Mouse (Mus musculus) cerebellum, adult 2 months (tissue): Measurements from ENCODE around the gene BC030870. TPM values are rescaled to one million over a fixed set of nuclear protein-coding genes. Genes with fewer than 3 reads are reported as not detected.

Experiments used
- DNase-seq, 2 experiments: peaks; one replicate each; pipeline ENCODE4 v3.0.0; 2021
- H3K27ac ChIP-seq: fragments of 200-500 bp; 2 replicates; pipeline ENCODE4 v1.5.1; 2012; ENCODE audit warnings: low read length, control low read depth, inconsistent platforms; ENCODE audit not compliant: insufficient read depth
- H3K27me3 ChIP-seq: fragments of 200-500 bp; 2 replicates; pipeline ENCODE4 v1.6.1; 2012; ENCODE audit warnings: inconsistent platforms, mild to moderate bottlenecking, low read length, moderate library complexity; ENCODE audit not compliant: control insufficient read depth, insufficient read depth
- H3K4me1 ChIP-seq: fragments of 200-500 bp; 2 replicates; pipeline ENCODE4 v1.6.1; 2011; ENCODE audit warnings: low read length; ENCODE audit not compliant: control insufficient read depth, insufficient read depth
- H3K4me3 ChIP-seq: fragments of 200-500 bp; replicated peaks from 2 replicates; pipeline ENCODE3; 2011; ENCODE audit warnings: mild to moderate bottlenecking, low read depth, low read length, control low read depth; ENCODE audit not compliant: insufficient read depth
- CTCF ChIP-seq: fragments of 200-500 bp; IDR thresholded peaks from 2 replicates; pipeline ENCODE4 v1.5.1; 2011; ENCODE audit warnings: low read depth, mild to moderate bottlenecking, control low read depth, low read length, moderate library complexity, borderline replicate concordance; ENCODE audit not compliant: insufficient read depth
- POLR2A ChIP-seq: fragments of 200-500 bp; IDR thresholded peaks from 2 replicates; pipeline ENCODE4 v1.6.1; 2011; ENCODE audit warnings: low read length, control low read depth, borderline replicate concordance; ENCODE audit not compliant: insufficient read depth
- WGBS: fragments of 180-500 bp; shearing (Covaris S2); methylation state at CpG from one replicate; pipeline ENCODE4 v1.1.7; 2018; 5-methylcytosine and 5-hydroxymethylcytosine counted together
- polyA plus RNA-seq: library from polyadenylated mRNA; depleted of rRNA; stranded (reverse); fragments of >200 nt; gene quantifications from 2 replicates; pipeline ENCODE4 v1.2.3, GENCODE M21; 2012

The BC030870 gene
- polyA plus RNA-seq, 1 experiment = not detected

GRCm38 (mm10) chr8:65126014-65126413 is 3.3 kb downstream of the BC030870 start:
- DNase-seq = no peak
- Histone ChIP-seq H3K27ac (no peak overlapping the region), H3K4me3 (no peak overlapping the region), H3K4me1 (no peaks in the 10 kb centered on the region), H3K27me3 (no peaks in the 10 kb centered on the region)
- TF ChIP-seq CTCF (no peak), POLR2A (no peak)
- WGBS = 79% methylated on average over 1 of the region's 1 CpGs

DNA sequence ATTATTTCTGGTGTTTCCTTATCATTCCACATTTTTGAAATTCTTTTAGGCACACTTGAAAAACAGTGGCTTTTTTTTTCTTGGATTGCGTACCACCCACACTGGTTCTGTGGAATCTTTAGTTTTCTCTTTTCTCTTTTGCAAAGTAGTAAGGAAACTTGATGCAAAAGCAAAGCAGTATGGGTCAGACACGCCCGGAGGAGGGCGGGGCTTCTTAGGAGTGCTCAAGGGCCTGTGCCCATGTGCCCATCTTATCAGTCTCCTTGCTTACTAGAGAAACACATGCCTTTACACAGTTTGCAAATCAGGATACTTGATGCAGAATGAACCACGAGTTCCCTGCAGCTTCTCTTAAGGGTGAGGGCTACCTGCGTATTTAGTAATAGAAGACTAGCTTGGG is 17.3 kb downstream of the BC030870 start:
- no peak for DNase-seq
- WGBS = 82% methylated on average over 6 of the region's 6 CpGs
- Histone ChIP-seq H3K27ac (no peak overlapping the region), H3K4me1 (no peaks in the 10 kb centered on the region), H3K27me3 (no peaks in the 10 kb centered on the region), H3K4me3 (no peak overlapping the region)
- no peak for TF ChIP-seq POLR2A
- no peak for TF ChIP-seq CTCF

DNA sequence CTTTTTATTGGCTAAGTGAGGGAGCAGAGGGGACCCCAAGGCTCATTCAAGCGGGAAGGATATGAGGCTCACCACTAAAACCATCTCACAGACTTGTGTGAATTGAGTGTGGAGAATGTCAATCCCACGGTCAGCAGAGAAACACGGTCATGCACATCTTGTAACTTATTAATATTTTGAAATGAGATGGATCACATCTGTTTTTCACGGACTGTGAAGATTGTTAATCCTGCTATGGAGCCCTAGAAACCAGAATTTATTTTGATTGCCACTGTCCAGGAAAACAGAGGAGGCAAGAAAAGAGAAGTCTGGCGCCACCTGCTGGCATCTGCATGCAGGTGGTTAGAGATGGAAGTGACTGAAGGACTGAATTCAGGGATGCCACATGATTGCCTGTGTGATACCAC is 19.1 kb downstream of the BC030870 start:
- H3K27me3 ChIP-seq = no peaks in the 10 kb centered on the region
- H3K27ac ChIP-seq = no peak overlapping the region
- H3K4me3 ChIP-seq = no peak overlapping the region
- DNase-seq = peak; percentile 33 to 51
- WGBS = 39% methylated on average over 5 of the region's 5 CpGs
- TF ChIP-seq POLR2A = no peak
- TF ChIP-seq CTCF = peak; percentile 73; the same call in 1 of the 2 replicates
- H3K4me1 ChIP-seq = no peaks in the 10 kb centered on the region

DNA sequence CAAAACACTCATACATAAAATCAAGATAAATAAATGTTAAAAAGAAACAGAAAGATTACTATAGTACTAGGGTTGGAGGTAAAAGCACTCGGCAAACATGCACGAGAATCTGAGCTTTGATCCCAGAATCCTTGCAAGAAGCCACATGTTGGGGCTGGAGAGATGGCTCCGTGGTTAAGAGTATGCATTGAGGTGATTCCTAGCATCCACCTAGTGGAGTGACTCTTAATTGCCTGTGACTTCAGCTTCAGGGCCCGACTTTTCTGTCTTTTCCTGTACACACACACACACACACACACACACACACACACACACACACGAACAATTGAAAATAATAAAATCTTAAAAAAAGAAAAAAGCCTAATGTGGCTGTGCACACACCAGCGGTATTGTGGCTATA is 20.4 kb downstream of the BC030870 start:
- H3K4me1 ChIP-seq = no peaks in the 10 kb centered on the region
- TF ChIP-seq CTCF (no peak), POLR2A (no peak)
- H3K27me3 ChIP-seq = no peaks in the 10 kb centered on the region
- H3K4me3 ChIP-seq = no peak overlapping the region
- WGBS = 86% methylated on average over 6 of the region's 6 CpGs
- no peak overlapping the region for H3K27ac ChIP-seq
- DNase-seq = no peak

GRCm38 (mm10) chr8:65107936-65108718 is 21.2 kb downstream of the BC030870 start:
- no peak for DNase-seq
- Histone ChIP-seq H3K27ac (no peak overlapping the region), H3K4me3 (no peak overlapping the region), H3K4me1 (no peaks in the 10 kb centered on the region), H3K27me3 (no peaks in the 10 kb centered on the region)
- no peak for TF ChIP-seq CTCF
- no peak for TF ChIP-seq POLR2A
- 95% methylated on average over 25 of the region's 25 CpGs for WGBS

- TF ChIP-seq CTCF (no peak), POLR2A (no peak)
- H3K4me1 ChIP-seq = no peaks in the 10 kb centered on the region
- DNase-seq = no peak
- H3K27me3 ChIP-seq = no peaks in the 10 kb centered on the region
- H3K27ac ChIP-seq = no peak overlapping the region
- H3K4me3 ChIP-seq = no peak overlapping the region
- WGBS = 58% methylated on average over 4 of the region's 4 CpGs
These were observed 25.3 kb downstream of the BC030870 start for GRCm38 (mm10) chr8:65104041-65104440.

DNA sequence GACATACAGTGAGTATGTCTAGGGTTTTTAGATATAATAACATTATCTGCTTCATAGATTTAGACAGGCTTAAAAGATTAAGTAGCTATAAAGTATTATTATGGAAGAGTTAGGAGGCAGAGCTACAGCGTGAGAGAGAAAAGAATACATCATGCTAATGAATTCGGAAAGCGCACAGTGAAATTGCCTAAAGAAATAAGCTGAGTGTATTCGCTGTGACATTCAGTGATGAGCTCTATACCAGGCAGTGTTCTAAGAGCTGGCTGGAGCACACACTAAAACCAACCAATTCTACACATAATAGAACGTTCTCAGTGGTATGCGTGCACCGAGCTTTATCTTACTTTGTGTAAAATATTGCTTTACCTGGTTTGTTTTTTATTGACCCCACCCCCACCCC is 25.7 kb downstream of the BC030870 start:
- TF ChIP-seq POLR2A = no peak
- no peak for TF ChIP-seq CTCF
- WGBS = 85% methylated on average over 7 of the region's 7 CpGs

GRCm38 (mm10) chr8:65099735-65100134 is 29.6 kb downstream of the BC030870 start:
- no peak for DNase-seq
- Histone ChIP-seq H3K27me3 (no peaks in the 10 kb centered on the region), H3K4me3 (no peak overlapping the region), H3K4me1 (no peaks in the 10 kb centered on the region), H3K27ac (no peak overlapping the region)
- 28% methylated on average over 3 of the region's 3 CpGs for WGBS
- TF ChIP-seq POLR2A (no peak), CTCF (no peak)

More for the DNA sequence above, 25.7 kb downstream of the BC030870 start:
- Histone ChIP-seq H3K27ac (no peak overlapping the region), H3K27me3 (no peaks in the 10 kb centered on the region), H3K4me3 (no peak overlapping the region), H3K4me1 (no peaks in the 10 kb centered on the region)
- no peak for DNase-seq

DNA sequence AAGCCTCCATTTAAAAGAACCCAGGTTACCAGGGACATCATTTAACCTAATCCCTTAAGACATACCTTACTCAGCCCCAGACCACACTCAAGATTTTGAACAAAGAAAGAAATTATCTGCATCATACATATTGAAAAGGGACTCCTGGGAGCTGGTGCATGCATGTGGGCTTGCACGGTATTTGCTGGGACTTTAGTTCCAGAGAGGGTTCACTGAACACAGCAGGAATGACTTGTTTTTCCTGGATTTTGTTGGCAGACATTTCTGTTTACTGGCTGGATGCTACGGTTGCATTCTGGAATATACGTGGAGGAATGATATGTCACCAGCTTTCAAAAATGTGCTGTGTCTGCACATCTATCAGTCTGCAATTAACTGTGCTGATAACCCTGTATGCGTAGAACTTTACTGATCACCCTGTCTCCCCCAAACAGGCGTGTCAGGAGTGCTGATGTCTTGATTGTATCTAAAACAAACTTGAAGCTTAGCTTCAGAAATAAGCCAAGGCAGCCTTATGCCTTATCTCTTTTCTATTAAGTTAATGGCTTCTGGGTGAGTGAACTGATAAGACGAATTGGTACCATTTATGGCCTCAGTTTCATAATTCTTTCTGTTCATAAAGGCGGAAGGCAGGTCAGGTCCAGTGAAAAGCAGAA is 31.5 kb downstream of the BC030870 start:
- no peaks in the 10 kb centered on the region for H3K27me3 ChIP-seq
- TF ChIP-seq POLR2A (no peak), CTCF (no peak)
- no peak overlapping the region for H3K27ac ChIP-seq
- WGBS = 45% methylated on average over 7 of the region's 7 CpGs
- no peak overlapping the region for H3K4me3 ChIP-seq
- no peaks in the 10 kb centered on the region for H3K4me1 ChIP-seq
- DNase-seq = no peak
